Mouse (Mus musculus): Measurements from ENCODE around the gene Rnf182.

DNA sequence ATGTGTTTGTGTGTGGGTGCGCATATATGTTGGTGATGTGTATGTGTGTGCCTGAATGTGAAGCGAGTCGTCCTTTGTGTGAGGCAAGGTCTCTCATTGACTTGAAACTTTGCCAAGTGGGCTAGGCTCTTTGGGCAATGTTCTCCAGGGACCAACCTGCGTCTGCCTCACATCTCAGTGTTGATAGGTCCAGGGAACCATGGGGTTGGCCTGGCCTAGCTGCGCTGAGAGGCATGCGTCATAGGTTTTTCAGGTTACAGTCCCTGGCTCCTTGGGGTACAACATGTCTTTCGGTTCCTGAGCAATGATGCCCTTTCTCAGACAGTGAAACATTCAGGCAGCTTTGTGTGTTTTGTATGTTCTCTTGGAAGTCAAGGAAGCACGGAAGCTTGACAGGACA, 49.3 kb upstream of the Rnf182 start:
- TF ChIP-seq CTCF (IDR thresholded peaks at IDR 0.05; ENCODE audit: low read depth, low read length) (no peak), EP300 (IDR thresholded peaks at IDR 0.05; ENCODE audit: insufficient read depth, low read depth, low read length) (no peak), POLR2A (IDR thresholded peaks at IDR 0.05; ENCODE audit: insufficient read depth, low read length) (no peak)
